ENCODE assay signal across 9 mouse cellular contexts in genomic region chr1:95590108-95590507, GRCm38 (mm10).
DNase-seq lines count a peak whose midpoint lies in the region; ATAC-seq and TF ChIP-seq lines count a peak whose summit lies in the region.
"Had no signal": no experiment of that assay in that cellular context is flagged by ENCODE, and none has a peak within 500 bp of the region (broad histone marks: within the 10 kb centered on the region; RNA-seq: fewer than 3 reads in every experiment).

No protein-coding gene starts in this region.

- peak; percentile 29; the same call in 1 of the 2 replicates for ATAC-seq in liver, postnatal 0 days
- no peak for ATAC-seq in liver, embryonic 11.5 days (replicated peaks; ENCODE audit: low FRiP score)
- ATAC-seq in inflammation-experienced regulatory T-cells, adult 6 months = peak; percentile 42

- TF ChIP-seq EP300 in liver, postnatal 0 days (IDR thresholded peaks at IDR 0.05; ENCODE audit: low read depth) = no peak

- WGBS in liver, postnatal 0 days (ENCODE audit: insufficient replicate concordance) = 40% methylated on average over 2 of the region's 2 CpGs
- 56% methylated on average over 2 of the region's 2 CpGs for WGBS in liver, embryonic 11.5 days

- H3K27me3 ChIP-seq in liver, postnatal 0 days (ENCODE audit: insufficient read depth, low read length) = no peaks in the 10 kb centered on the region
- no peaks in the 10 kb centered on the region for H3K27me3 ChIP-seq in liver, embryonic 11.5 days (replicated peaks; ENCODE audit: control insufficient read depth, insufficient read depth, low read length)
- H3K27me3 ChIP-seq: embryonic facial prominence, embryonic 12.5 days had no signal

- H3K36me3 ChIP-seq in liver, postnatal 0 days (replicated peaks; ENCODE audit: insufficient read depth, low read length) = no peaks in the 10 kb centered on the region
- H3K36me3 ChIP-seq in liver, embryonic 11.5 days (ENCODE audit: control insufficient read depth, insufficient read depth, low read length) = no peaks in the 10 kb centered on the region
- H3K36me3 ChIP-seq: embryonic facial prominence, embryonic 12.5 days had no signal

- H3K4me3 ChIP-seq in liver, postnatal 0 days (ENCODE audit: low read depth, low read length) = no peak overlapping the region
- no peak overlapping the region for H3K4me3 ChIP-seq in liver, embryonic 11.5 days (ENCODE audit: low read depth, low read length)
- H3K4me3 ChIP-seq: embryonic facial prominence, embryonic 12.5 days had no signal

- TF ChIP-seq CTCF in liver, postnatal 0 days (IDR thresholded peaks at IDR 0.05; ENCODE audit: low read depth) = no peak

- DNase-seq in adrenal gland, postnatal 14 days = peak; percentile 16
- no peak for DNase-seq in adrenal gland, adult 18-20 months (ENCODE audit: low spot score in 2 of 2)
- no peak for DNase-seq in liver, postnatal 0 days
- DNase-seq in liver, embryonic 11.5 days (ENCODE audit: low spot score) = no peak
- DNase-seq in spleen, postnatal 36 days (ENCODE audit: low spot score in 2 of 2) = peak; percentile 83 to 90
- no peak for DNase-seq in neural tube, embryonic 10.5 days (ENCODE audit: extremely low spot score, low spot score)
- no peak for DNase-seq in left cerebral cortex, adult 11 months (ENCODE audit: low spot score)

- no peaks in the 10 kb centered on the region for H3K9me3 ChIP-seq in liver, postnatal 0 days (ENCODE audit: low read length)
- no peaks in the 10 kb centered on the region for H3K9me3 ChIP-seq in liver, embryonic 11.5 days (ENCODE audit: control insufficient read depth, low read length)
- H3K9me3 ChIP-seq: embryonic facial prominence, embryonic 12.5 days had no signal

- H3K27ac ChIP-seq in liver, postnatal 0 days (ENCODE audit: low read depth) = no peak overlapping the region
- H3K27ac ChIP-seq in liver, embryonic 11.5 days (ENCODE audit: low read depth, low read length) = no peak overlapping the region
- H3K27ac ChIP-seq: embryonic facial prominence, embryonic 12.5 days had no signal

- no peaks in the 10 kb centered on the region for H3K4me1 ChIP-seq in liver, postnatal 0 days (ENCODE audit: insufficient read depth)
- H3K4me1 ChIP-seq in liver, embryonic 11.5 days (replicated peaks; ENCODE audit: control insufficient read depth, insufficient read depth, low read length) = no peaks in the 10 kb centered on the region
- H3K4me1 ChIP-seq: embryonic facial prominence, embryonic 12.5 days had no signal

- H3K4me2 ChIP-seq in liver, postnatal 0 days (ENCODE audit: low read depth, low read length) = no peak overlapping the region
- H3K4me2 ChIP-seq in liver, embryonic 11.5 days = no peak overlapping the region
- H3K4me2 ChIP-seq: embryonic facial prominence, embryonic 12.5 days had no signal

- H3K9ac ChIP-seq in liver, postnatal 0 days (replicated peaks) = no peak overlapping the region
- H3K9ac ChIP-seq in liver, embryonic 11.5 days (ENCODE audit: low read depth, low read length) = no peak overlapping the region
- H3K9ac ChIP-seq: embryonic facial prominence, embryonic 12.5 days had no signal

Comparison
In these comparisons a context has a peak if more than half of its experiments do, and no peak if none do; other contexts are left out.
1. DNase-seq: peak in adrenal gland, postnatal 14 days (single experiment) and spleen, postnatal 36 days (2 of 2); none in adrenal gland, adult 18-20 months (0 of 2), liver, postnatal 0 days (single experiment), liver, embryonic 11.5 days (single experiment), neural tube, embryonic 10.5 days (single experiment) and left cerebral cortex, adult 11 months (single experiment).